In genomic region chr16:93746957-93747356, GRCm38 (mm10) we compare ENCODE assay signal across 11 mouse cellular contexts. TPM values are rescaled to one million over a fixed set of nuclear protein-coding genes. Genes with fewer than 3 reads are reported as not detected.
DNase-seq lines count a peak whose midpoint lies in the region; TF ChIP-seq lines count a peak whose summit lies in the region.
"Had no signal": no experiment of that assay in that cellular context is flagged by ENCODE, and none has a peak within 500 bp of the region (broad histone marks: within the 10 kb centered on the region; RNA-seq: fewer than 3 reads in every experiment).

No protein-coding gene starts in this region.

- no peak for DNase-seq in cerebellum, adult 2 months
- DNase-seq in cerebellum, adult 11 months: no peak
- DNase-seq in left cerebral cortex, adult 2 months (ENCODE audit: extremely low spot score in 1 of 2, low spot score in 2 of 2): no peak
- DNase-seq in left cerebral cortex, postnatal 25 days (ENCODE audit: low spot score in 2 of 2): no peak
- DNase-seq in c-Kit-positive CD71-positive TER-119-positive erythroid progenitor cells, embryonic 14.5 days (ENCODE audit: low spot score): peak; percentile 15
- DNase-seq in thymus, postnatal 0 days (ENCODE audit: low spot score): peak; percentile 13
- no peak for DNase-seq in urinary bladder, postnatal 25 days (ENCODE audit: low spot score)
- no peak for DNase-seq in left cerebral cortex, adult 9 months (ENCODE audit: low spot score in 2 of 2)

- no peak overlapping the region for H3K4me3 ChIP-seq in cerebellum, adult 2 months (replicated peaks; ENCODE audit: insufficient read depth, low read depth, low read length)
- no peak overlapping the region for H3K4me3 ChIP-seq in left cerebral cortex, adult 2 months
- H3K4me3 ChIP-seq: forebrain, embryonic 13.5 days; lung, embryonic 15.5 days; neural tube, embryonic 13.5 days had no signal

- WGBS in cerebellum, adult 2 months: 95% methylated on average over 4 of the region's 4 CpGs

- no peak for TF ChIP-seq POLR2A in cerebellum, adult 2 months (IDR thresholded peaks at IDR 0.05; ENCODE audit: borderline replicate concordance, insufficient read depth, low read length)

- no peaks in the 10 kb centered on the region for H3K27me3 ChIP-seq in cerebellum, adult 2 months (ENCODE audit: control insufficient read depth, insufficient read depth, low read length)
- H3K27me3 ChIP-seq: forebrain, embryonic 13.5 days; lung, embryonic 15.5 days; neural tube, embryonic 13.5 days had no signal

- H3K4me1 ChIP-seq in cerebellum, adult 2 months (ENCODE audit: control insufficient read depth, insufficient read depth, low read length): peaks cover 45% of the 10 kb centered on the region
- H3K4me1 ChIP-seq: forebrain, embryonic 13.5 days; neural tube, embryonic 13.5 days had no signal

- peak; percentile 26; the same call in 1 of the 2 replicates for TF ChIP-seq CTCF in cerebellum, adult 2 months (IDR thresholded peaks at IDR 0.05; ENCODE audit: borderline replicate concordance, insufficient read depth, low read depth, low read length)
- TF ChIP-seq CTCF in left cerebral cortex, adult 2 months (IDR thresholded peaks at IDR 0.05): peak; percentile 51

- intact Hi-C loops in left cerebral cortex, adult 2 months (cut with DNase I): no loop called here
- intact Hi-C loops in left cerebral cortex, postnatal 25 days (cut with DNase I): no loop called here

- H3K27ac ChIP-seq in cerebellum, adult 2 months (ENCODE audit: insufficient read depth, low read length): no peak overlapping the region
- no peak overlapping the region for H3K27ac ChIP-seq in left cerebral cortex, adult 2 months
- H3K27ac ChIP-seq: forebrain, embryonic 13.5 days; lung, embryonic 15.5 days; neural tube, embryonic 13.5 days had no signal

RNA-seq across cellular contexts. Expression of gene Dop1b, which starts 35.3 kb away (rescaled TPM):
- polyA plus RNA-seq in cerebellum, adult 2 months (2012; rRNA removed): 102 and 103 TPM in 2 replicates
- total RNA-seq in left cerebral cortex, adult 2 months (2021): 100 to 1,000 TPM in 1 of 2 experiments, 10 to 100 TPM in 1; 98.5 to 117 TPM
- 10 to 100 TPM; 82.1 to 87.0 TPM for total RNA-seq in left cerebral cortex, postnatal 25 days (2021)
- polyA plus RNA-seq in thymus, postnatal 0 days (2015; fragmentation: Nextera tagmentation; extraction: Ambion mirVana): 11.9 and 17.1 TPM in 2 replicates

Comparison
In these comparisons a context has a peak if more than half of its experiments do, and no peak if none do; other contexts are left out.
1. DNase-seq: peak in c-Kit-positive CD71-positive TER-119-positive erythroid progenitor cells, embryonic 14.5 days (single experiment) and thymus, postnatal 0 days (single experiment); none in cerebellum, adult 2 months (0 of 2), cerebellum, adult 11 months (single experiment), left cerebral cortex, adult 2 months (0 of 2), left cerebral cortex, postnatal 25 days (0 of 2), urinary bladder, postnatal 25 days (single experiment) and left cerebral cortex, adult 9 months (0 of 2).